Mouse (Mus musculus) mature B cell (primary cell): Measurements from ENCODE around the gene Sfswap.
"Not testable (repeated sequence)": the region's sequence is repeated elsewhere in the genome, so short reads cannot be mapped to it uniquely, and the experiment has no call there.

Experiments used
- in situ Hi-C: fragments of 300-500 bp; cut with MboI; formaldehyde crosslinking; loops from 2 replicates; pipeline ENCODE4 v1.14.3; 2019

Gene Sfswap

DNA sequence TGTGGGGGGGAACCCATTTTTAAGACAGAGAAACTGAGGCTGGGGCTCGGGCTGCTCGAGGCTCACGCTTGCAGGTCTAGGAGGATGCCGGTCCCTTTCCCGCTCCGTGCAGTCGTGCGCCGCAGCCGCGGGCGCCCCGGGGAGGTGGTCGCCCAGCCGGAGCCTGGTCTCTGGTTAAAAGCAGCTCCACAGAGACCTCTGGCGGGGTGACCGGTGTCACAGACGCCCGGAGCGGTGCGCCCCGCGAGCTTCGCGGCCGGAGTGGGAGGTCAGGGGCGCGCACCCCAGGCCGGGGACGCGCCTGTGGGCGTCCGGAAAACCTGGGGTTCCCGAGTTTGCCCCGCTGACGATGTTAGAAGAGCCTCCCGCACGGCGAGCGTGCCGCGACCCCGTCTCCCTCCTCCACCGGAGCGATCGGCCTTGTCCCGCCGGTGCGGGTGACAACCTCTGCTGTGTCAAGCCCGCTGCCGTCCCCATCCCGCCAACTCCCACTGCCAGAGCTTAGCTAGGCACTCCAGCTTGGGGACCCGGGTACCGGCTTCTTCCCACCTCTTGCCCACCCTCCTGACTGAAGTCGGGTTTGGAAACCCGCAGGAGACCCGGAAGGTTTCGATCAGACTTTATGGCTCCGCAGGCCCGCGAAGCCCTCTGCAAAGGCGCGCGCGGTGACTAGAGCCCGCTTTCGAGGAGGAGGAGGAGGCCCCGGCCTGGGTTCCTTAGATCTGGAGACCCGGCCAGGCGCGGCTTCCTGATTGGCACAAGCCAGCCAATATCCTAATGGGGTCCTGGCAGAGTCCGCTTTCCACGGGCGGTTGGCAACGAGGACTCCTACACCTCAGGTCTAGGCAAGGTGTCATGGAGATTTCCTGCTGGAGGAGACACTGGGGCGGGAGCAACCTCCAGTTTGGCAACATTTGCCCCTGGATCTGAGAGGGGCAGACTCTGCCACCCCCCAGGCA is 83.8 kb downstream of the Sfswap start:
- in situ Hi-C loops: loop anchor here (5.0 to 10.0 kb wide), 3 partner anchors 90 to 513 kb away; no protein-coding TSS in a partner anchor

GRCm38 (mm10) chr5:129586016-129586415 is 85.0 kb downstream of the Sfswap start:
- in situ Hi-C loops: loop anchor here (5.0 to 10.0 kb wide), 3 partner anchors 91 to 514 kb away; no protein-coding TSS in a partner anchor

GRCm38 (mm10) chr5:129586471-129586870 is 85.5 kb downstream of the Sfswap start:
- in situ Hi-C loops: loop anchor here (5.0 to 10.0 kb wide), 3 partner anchors 92 to 514 kb away; no protein-coding TSS in a partner anchor

DNA sequence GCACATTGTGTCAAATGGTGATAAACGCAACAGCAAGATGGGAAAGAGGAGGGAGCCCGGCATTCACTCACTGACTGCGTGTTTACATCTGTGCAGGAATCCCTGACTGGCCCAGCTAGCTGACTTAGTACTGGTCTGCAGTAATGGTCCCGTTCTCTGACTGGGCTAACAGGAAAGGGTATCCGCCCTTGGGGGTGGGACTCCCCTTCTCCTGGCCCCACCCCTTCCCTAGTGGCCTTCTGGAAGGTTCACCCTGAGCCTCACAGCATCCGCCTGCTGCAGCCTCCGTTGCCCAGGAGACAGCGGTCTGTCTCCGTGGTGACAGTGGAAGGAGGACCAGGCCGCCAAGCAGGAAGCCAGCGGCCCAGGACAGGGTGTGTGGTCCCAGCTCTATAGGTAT is 89.9 kb downstream of the Sfswap start:
- in situ Hi-C loops: no loop called here

DNA sequence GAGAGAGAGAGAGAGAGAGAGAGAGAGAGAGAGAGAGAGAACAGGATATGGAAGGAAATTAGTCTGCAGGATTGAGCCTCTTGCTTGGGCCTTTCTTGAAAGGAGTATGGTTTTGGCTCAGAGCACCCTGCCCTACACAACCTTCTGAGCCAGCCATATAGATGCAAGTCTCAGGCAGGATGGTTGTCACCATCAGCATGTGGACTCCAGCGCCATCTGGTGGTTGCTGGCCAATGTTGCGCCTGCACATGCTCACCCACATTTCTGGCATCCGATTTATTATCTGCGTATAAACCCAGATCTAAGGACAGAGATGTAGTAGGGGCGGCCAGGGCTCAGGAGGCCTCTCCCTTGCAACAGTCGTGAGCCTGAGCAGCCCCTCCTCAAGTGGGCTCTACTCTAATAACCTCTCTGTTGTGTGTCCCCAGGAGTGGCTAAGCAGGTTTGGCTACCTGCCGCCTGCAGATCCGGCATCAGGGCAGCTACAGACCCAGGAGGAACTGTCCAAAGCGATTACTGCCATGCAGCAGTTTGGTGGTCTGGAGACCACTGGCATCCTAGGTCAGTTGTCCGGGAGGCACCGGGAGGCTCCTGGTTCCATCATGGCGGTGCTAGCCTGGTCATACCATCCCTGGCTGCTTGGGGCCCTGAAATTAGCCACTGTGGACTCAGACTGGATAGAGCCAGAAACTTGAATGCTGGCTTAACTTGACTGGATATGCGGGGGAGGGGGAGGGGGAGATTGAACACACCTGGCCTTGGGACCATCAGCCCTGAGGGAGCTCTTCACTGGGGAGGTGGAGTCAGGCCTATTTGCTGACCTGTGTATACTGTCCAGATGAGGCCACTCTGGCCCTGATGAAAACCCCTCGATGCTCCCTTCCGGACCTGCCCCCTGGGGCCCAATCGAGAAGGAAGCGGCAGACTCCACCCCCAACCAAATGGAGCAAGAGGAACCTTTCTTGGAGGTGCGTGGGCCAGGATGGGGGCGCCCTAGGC is 93.4 kb downstream of the Sfswap start:
- in situ Hi-C loops: no loop called here

DNA sequence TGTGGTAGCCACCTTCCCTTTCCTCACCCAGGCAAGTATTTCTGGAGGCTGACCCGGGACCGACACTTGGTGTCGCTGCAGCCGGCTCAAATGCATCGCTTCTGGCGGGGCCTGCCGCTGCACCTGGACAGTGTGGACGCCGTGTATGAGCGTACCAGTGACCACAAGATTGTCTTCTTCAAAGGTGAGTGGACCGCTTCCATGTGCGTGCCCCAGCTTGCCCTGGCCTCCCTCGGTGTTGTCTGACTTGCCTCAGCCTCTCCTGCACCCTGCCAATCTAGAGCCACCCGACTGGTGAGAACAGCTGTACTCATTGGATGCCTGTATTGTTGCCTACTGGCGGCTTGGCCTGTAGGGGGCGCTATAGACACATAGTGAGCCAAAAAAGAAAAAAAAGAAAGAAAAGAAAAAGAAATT is 101.1 kb downstream of the Sfswap start:
- in situ Hi-C loops: no loop called here

DNA sequence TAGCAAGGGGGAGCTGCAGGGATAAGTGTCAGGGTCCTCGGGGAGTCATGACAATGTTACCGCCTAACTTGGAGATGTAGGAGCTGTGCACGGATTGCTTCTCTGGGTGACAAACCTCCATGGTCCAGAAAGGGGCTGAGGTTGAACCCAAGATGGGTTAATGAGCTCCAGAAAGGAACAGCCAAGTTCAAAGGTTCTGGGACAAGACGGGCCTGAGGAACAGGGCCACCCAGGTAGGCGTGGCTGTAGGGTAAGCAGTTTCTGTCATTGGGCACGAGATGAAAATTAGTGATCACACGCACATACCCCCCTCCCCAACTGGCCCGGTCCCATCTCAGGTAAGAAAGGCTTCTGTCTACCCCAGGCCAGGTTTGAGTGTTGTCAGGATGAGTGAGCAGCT is 106.5 kb downstream of the Sfswap start:
- in situ Hi-C loops: no loop called here

GRCm38 (mm10) chr5:129611060-129611459 is 110.0 kb downstream of the Sfswap start:
- in situ Hi-C loops: no loop called here

GRCm38 (mm10) chr5:129620600-129620999 is 119.6 kb downstream of the Sfswap start:
- in situ Hi-C loops: not testable (repeated sequence)
